Mouse (Mus musculus) olfactory bulb, adult 2 months (tissue): Measurements from ENCODE around the gene Rmdn2.

Source experiments
- CTCF ChIP-seq: fragments of 200-500 bp; IDR thresholded peaks from 2 replicates; pipeline ENCODE4 v1.5.1; 2012; ENCODE audit warnings: low read depth, mild to moderate bottlenecking, low read length, moderate library complexity; ENCODE audit not compliant: insufficient read depth
- POLR2A ChIP-seq: fragments of 200-500 bp; IDR thresholded peaks from 2 replicates; pipeline ENCODE4 v1.6.1; 2012; ENCODE audit warnings: mild to moderate bottlenecking, low read depth, low read length, moderate library complexity; ENCODE audit not compliant: insufficient read depth

- TF ChIP-seq POLR2A: no peak
- no peak for TF ChIP-seq CTCF
Observed at GRCm38 (mm10) chr17:79713643-79714367, 102.1 kb downstream of the Rmdn2 start.
